Mouse (Mus musculus) liver, embryonic 13.5 days (tissue): ENCODE measurements around the gene Slc6a13. TPM values are rescaled to one million over a fixed set of nuclear protein-coding genes. Genes with fewer than 3 reads are reported as not detected.

Source experiments
- ATAC-seq: fragments of 200-750 bp; cut with Nextera tagmentation; 2 replicates; pipeline ENCODE4 v1.8.0; 2017; ENCODE audit warnings: low read depth, mild to moderate bottlenecking, moderate number of reproducible peaks, moderate library complexity
- DNase-seq: peaks from one replicate; pipeline ENCODE4 v3.0.0; 2022
- H3K27ac ChIP-seq: fragments of 300-500 bp; sonication (generic); 2 replicates; pipeline ENCODE4 v1.5.1; 2015; ENCODE audit warnings: moderate library complexity, mild to moderate bottlenecking, inconsistent platforms
- H3K27me3 ChIP-seq: fragments of 300-500 bp; sonication (generic); 2 replicates; pipeline ENCODE4 v1.6.1; 2015; ENCODE audit warnings: mild to moderate bottlenecking, inconsistent platforms
- H3K36me3 ChIP-seq: fragments of 300-500 bp; sonication (generic); 2 replicates; pipeline ENCODE4 v1.6.1; 2015; ENCODE audit warnings: mild to moderate bottlenecking, inconsistent platforms
- H3K4me1 ChIP-seq: fragments of 300-500 bp; sonication (generic); replicated peaks from 2 replicates; pipeline ENCODE4 v1.6.1; 2015; ENCODE audit warnings: inconsistent platforms
- H3K4me2 ChIP-seq: fragments of 300-500 bp; sonication (generic); 2 replicates; pipeline ENCODE4 v1.6.1; 2015; ENCODE audit warnings: inconsistent platforms, mild to moderate bottlenecking, moderate library complexity
- H3K4me3 ChIP-seq: fragments of 300-500 bp; sonication (generic); replicated peaks from 2 replicates; pipeline ENCODE4 v1.5.1; 2015; ENCODE audit warnings: mild to moderate bottlenecking, inconsistent platforms
- H3K9ac ChIP-seq: fragments of 300-500 bp; sonication (generic); 2 replicates; pipeline ENCODE4 v1.6.1; 2015; ENCODE audit warnings: mild to moderate bottlenecking, inconsistent platforms
- H3K9me3 ChIP-seq: fragments of 300-500 bp; sonication (generic); replicated peaks from 2 replicates; pipeline ENCODE4 v1.6.1; 2016; ENCODE audit warnings: inconsistent platforms
- WGBS: fragments of 180-500 bp; shearing (Covaris S2); methylation state at CpG from one replicate; pipeline ENCODE4 v1.1.7; 2015; ENCODE audit not compliant: insufficient replicate concordance; 5-methylcytosine and 5-hydroxymethylcytosine counted together
- polyA plus RNA-seq: library from polyadenylated mRNA; unstranded; fragments of >200 nt; fragmentation: Nextera tagmentation; extraction: Ambion mirVana; gene quantifications from 2 replicates; pipeline ENCODE4 v1.2.1, GENCODE M21; 2015

Slc6a13 gene
- polyA plus RNA-seq, result 18.6 and 21.2 TPM in 2 replicates

DNA sequence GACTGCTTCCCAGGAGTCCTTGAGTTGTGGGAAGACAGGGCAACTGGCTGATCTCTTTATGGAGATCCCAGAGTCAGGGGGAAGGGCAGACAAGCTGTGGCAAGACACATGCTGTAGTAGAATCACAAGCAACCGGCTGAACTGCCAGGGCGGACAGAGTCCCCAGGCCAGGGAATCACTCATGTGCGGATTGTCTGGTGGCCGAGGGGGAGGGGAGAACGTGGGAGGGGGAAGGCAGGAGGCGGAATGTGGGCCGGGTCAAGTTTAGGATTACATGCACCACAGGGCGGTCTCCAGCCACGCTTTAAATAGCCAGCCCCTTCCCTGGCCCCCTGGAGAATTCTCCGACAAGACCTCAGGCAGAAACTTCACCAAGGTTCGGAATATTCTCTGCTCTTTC, at the start of gene Slc6a13:
TSS of gene Slc6a13 (plus strand) at position 274 of the 400 bp plus-strand sequence.
- H3K4me1 ChIP-seq, result peaks cover 14% of the 10 kb centered on the region
- WGBS, result 15% methylated on average over 11 of the region's 11 CpGs
- peak; percentile 3 for DNase-seq
- H3K27me3 ChIP-seq, result 0 out of 2 replicates have a peak, but pooled peaks cover 8% of the 10 kb centered on the region
- peak within 1 kb of the TSS; percentile 53 for H3K27ac ChIP-seq
- ATAC-seq, result peak; percentile 67
- H3K9me3 ChIP-seq, result no peaks in the 10 kb centered on the region
- peak within 1 kb of the TSS; percentile 25 for H3K4me2 ChIP-seq
- no peaks in the 10 kb centered on the region for H3K36me3 ChIP-seq
- no peak within 1 kb of the TSS for H3K9ac ChIP-seq
- peak within 1 kb of the TSS; percentile 29; the same call in 1 of the 2 replicates for H3K4me3 ChIP-seq

- ATAC-seq (no peak), DNase-seq (no peak)
- Histone ChIP-seq H3K4me3 (no peak overlapping the region), H3K36me3 (no peaks in the 10 kb centered on the region), H3K27me3 (no peaks in the 10 kb centered on the region), H3K27ac (peak overlapping the region; percentile 37; the same call in 1 of the 2 replicates), H3K4me2 (no peak overlapping the region), H3K9me3 (no peaks in the 10 kb centered on the region), H3K4me1 (peaks cover 35% of the 10 kb centered on the region), H3K9ac (no peak overlapping the region)
- whole genome bisulfite sequencing, result 68% methylated on average over 1 of the region's 1 CpGs
Observed at GRCm38 (mm10) chr6:121250406-121250805, 49.6 kb upstream of the Slc6a13 start.

DNA sequence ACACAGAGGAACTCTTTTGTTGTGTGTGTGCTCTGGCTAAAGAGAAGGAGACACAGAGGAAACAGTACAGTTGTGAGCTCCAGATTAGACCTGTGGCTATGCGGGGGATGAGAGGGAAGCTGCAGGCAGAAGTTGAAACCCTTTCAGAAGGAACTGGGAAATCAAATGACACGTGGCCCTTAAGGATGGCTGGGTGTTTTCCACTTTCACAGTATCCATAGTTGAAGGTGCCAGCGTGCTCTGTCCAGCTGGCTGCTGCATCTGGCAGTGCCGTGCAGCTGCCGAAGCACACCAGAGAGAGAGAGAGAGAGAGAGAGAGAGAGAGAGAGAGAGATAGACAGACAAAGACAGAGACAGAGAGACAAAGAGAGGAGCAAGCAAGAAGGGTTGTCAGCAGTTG, 48.8 kb upstream of the Slc6a13 start:
- H3K27me3 ChIP-seq, result no peaks in the 10 kb centered on the region
- no peak overlapping the region for H3K4me2 ChIP-seq
- WGBS, result 33% methylated on average over 5 of the region's 5 CpGs
- no peak overlapping the region for H3K27ac ChIP-seq
- no peak overlapping the region for H3K4me3 ChIP-seq
- H3K9me3 ChIP-seq, result no peaks in the 10 kb centered on the region
- H3K9ac ChIP-seq, result no peak overlapping the region
- ATAC-seq, result no peak
- no peak for DNase-seq
- H3K36me3 ChIP-seq, result no peaks in the 10 kb centered on the region
- H3K4me1 ChIP-seq, result peaks cover 33% of the 10 kb centered on the region

GRCm38 (mm10) chr6:121260548-121260947, 39.5 kb upstream of the Slc6a13 start:
- Histone ChIP-seq H3K27ac (no peak overlapping the region), H3K9ac (no peak overlapping the region), H3K27me3 (no peaks in the 10 kb centered on the region), H3K9me3 (no peaks in the 10 kb centered on the region), H3K4me3 (no peak overlapping the region), H3K36me3 (0 out of 2 replicates have a peak, but pooled peaks cover 4% of the 10 kb centered on the region), H3K4me2 (no peak overlapping the region), H3K4me1 (no peaks in the 10 kb centered on the region)
- peak; percentile 39 for DNase-seq
- 23% methylated on average over 9 of the region's 9 CpGs for WGBS
- ATAC-seq, result no peak

DNA sequence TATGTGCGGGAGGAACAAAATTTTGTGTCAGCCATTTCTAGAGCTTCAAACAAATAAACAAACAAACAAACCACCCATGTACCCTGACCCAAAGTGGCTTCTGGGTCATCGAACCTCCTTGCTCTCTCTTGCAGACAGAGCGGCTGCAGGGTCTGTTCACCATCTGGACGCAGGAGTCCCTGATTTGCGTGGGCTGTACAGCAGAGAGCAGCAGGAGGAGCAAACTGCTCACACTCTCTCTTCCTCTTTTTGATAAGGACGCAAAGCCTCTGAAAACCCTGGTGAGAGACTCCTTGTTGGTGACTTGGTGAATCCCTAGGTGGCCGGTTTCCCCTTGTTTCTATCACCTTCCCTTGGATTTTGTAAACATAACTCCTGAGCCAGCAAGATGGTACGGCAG, 38.8 kb upstream of the Slc6a13 start:
- no peak for DNase-seq
- no peaks in the 10 kb centered on the region for H3K27me3 ChIP-seq
- ATAC-seq, result no peak
- 55% methylated on average over 8 of the region's 8 CpGs for WGBS
- 0 out of 2 replicates have a peak, but pooled peaks cover 6% of the 10 kb centered on the region for H3K36me3 ChIP-seq
- H3K4me2 ChIP-seq, result no peak overlapping the region
- H3K27ac ChIP-seq, result no peak overlapping the region
- no peaks in the 10 kb centered on the region for H3K4me1 ChIP-seq
- H3K4me3 ChIP-seq, result no peak overlapping the region
- no peaks in the 10 kb centered on the region for H3K9me3 ChIP-seq
- no peak overlapping the region for H3K9ac ChIP-seq

DNA sequence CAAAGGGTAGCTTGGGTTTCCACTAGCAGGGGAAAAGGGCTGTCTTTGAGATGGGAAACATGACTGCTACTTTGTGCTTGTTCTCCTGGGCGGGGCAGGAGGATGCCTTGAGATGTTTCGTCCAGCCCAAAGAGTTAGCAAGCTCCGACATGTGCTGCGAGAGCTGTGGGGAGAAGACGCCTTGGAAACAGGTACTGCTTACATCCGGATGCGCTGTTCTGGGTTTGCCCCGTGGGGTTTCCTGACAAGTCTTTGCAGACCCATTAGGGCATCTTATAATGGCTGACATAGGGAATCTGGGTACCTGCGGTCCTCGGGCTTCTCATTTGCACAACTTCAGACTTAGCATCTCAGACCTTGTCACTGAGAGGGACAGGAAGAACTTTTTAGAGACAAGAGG, 38.0 kb upstream of the Slc6a13 start:
- ATAC-seq, result no peak

GRCm38 (mm10) chr6:121262496-121262895, 37.5 kb upstream of the Slc6a13 start:
- no peak for ATAC-seq
- Histone ChIP-seq H3K27me3 (no peaks in the 10 kb centered on the region), H3K36me3 (0 out of 2 replicates have a peak, but pooled peaks cover 5% of the 10 kb centered on the region), H3K4me2 (no peak overlapping the region), H3K4me1 (no peaks in the 10 kb centered on the region), H3K9ac (no peak overlapping the region), H3K4me3 (no peak overlapping the region), H3K27ac (no peak overlapping the region), H3K9me3 (no peaks in the 10 kb centered on the region)
- 81% methylated on average over 11 of the region's 11 CpGs for WGBS
- DNase-seq, result no peak

More for the DNA sequence above, 38.0 kb upstream of the Slc6a13 start:
- Histone ChIP-seq H3K27me3 (no peaks in the 10 kb centered on the region), H3K36me3 (0 out of 2 replicates have a peak, but pooled peaks cover 6% of the 10 kb centered on the region), H3K4me1 (no peaks in the 10 kb centered on the region), H3K4me2 (no peak overlapping the region), H3K4me3 (no peak overlapping the region), H3K27ac (no peak overlapping the region), H3K9ac (no peak overlapping the region), H3K9me3 (no peaks in the 10 kb centered on the region)
- WGBS, result 85% methylated on average over 10 of the region's 10 CpGs
- no peak for DNase-seq

GRCm38 (mm10) chr6:121270156-121270555, 29.9 kb upstream of the Slc6a13 start:
- 56% methylated on average over 6 of the region's 6 CpGs for WGBS
- 0 out of 2 replicates have a peak, but pooled peaks cover 2% of the 10 kb centered on the region for H3K36me3 ChIP-seq

GRCm38 (mm10) chr6:121271707-121272074, 28.3 kb upstream of the Slc6a13 start:
- WGBS, result 10% methylated on average over 4 of the region's 4 CpGs
- Histone ChIP-seq H3K9ac (no peak overlapping the region), H3K4me1 (no peaks in the 10 kb centered on the region; the same call in 1 of the 2 replicates), H3K4me3 (peak overlapping the region; percentile 68), H3K9me3 (no peaks in the 10 kb centered on the region), H3K27me3 (no peaks in the 10 kb centered on the region), H3K27ac (no peak overlapping the region), H3K36me3 (no peaks in the 10 kb centered on the region), H3K4me2 (peak overlapping the region; percentile 77)
- ATAC-seq (no peak), DNase-seq (no peak)

More at GRCm38 (mm10) chr6:121270156-121270555, 29.9 kb upstream of the Slc6a13 start:
- DNase-seq, result no peak
- Histone ChIP-seq H3K4me3 (no peak overlapping the region), H3K4me2 (no peak overlapping the region), H3K9ac (no peak overlapping the region), H3K27me3 (no peaks in the 10 kb centered on the region), H3K27ac (no peak overlapping the region), H3K9me3 (no peaks in the 10 kb centered on the region), H3K4me1 (no peaks in the 10 kb centered on the region; the same call in 1 of the 2 replicates)
- ATAC-seq, result no peak

- Histone ChIP-seq H3K9ac (peak overlapping the region; percentile 46), H3K36me3 (no peaks in the 10 kb centered on the region), H3K9me3 (no peaks in the 10 kb centered on the region), H3K4me1 (no peaks in the 10 kb centered on the region; the same call in 1 of the 2 replicates), H3K4me3 (peak overlapping the region; percentile 68), H3K27me3 (no peaks in the 10 kb centered on the region), H3K4me2 (peak overlapping the region; percentile 77), H3K27ac (no peak overlapping the region)
- ATAC-seq (peak; percentile 85), DNase-seq (peak; percentile 52)
- WGBS, result 5% methylated on average over 17 of the region's 17 CpGs
Observed at GRCm38 (mm10) chr6:121272075-121272800, 27.8 kb upstream of the Slc6a13 start.

- Histone ChIP-seq H3K9ac (no peak overlapping the region), H3K27me3 (no peaks in the 10 kb centered on the region), H3K9me3 (no peaks in the 10 kb centered on the region), H3K36me3 (no peaks in the 10 kb centered on the region), H3K4me3 (no peak overlapping the region), H3K4me1 (no peaks in the 10 kb centered on the region; the same call in 1 of the 2 replicates), H3K4me2 (no peak overlapping the region), H3K27ac (no peak overlapping the region)
- no peak for ATAC-seq
- 51% methylated on average over 3 of the region's 3 CpGs for WGBS
- DNase-seq, result peak; percentile 8
Observed at GRCm38 (mm10) chr6:121274356-121274755, 25.7 kb upstream of the Slc6a13 start.
